Mouse (Mus musculus) midbrain, postnatal 0 days (tissue): Measurements from ENCODE around the gene Gm28043. TPM values are rescaled to one million over a fixed set of nuclear protein-coding genes. Genes with fewer than 3 reads are reported as not detected.
A peak's percentile ranks its signal among the peaks of the same experiment; 100 is the strongest.

Source experiments
- ATAC-seq: fragments of 200-750 bp; cut with Nextera tagmentation; 2 replicates; pipeline ENCODE4 v1.8.0; 2017; ENCODE audit warnings: moderate number of reproducible peaks, mild to moderate bottlenecking, moderate TSS enrichment, moderate library complexity; ENCODE audit not compliant: low FRiP score
- DNase-seq: peaks from one replicate; pipeline ENCODE4 v3.0.0-alpha.2; 2015; ENCODE audit warnings: low spot score
- H3K27ac ChIP-seq: fragments of 300-500 bp; sonication (generic); 2 replicates; pipeline ENCODE4 v1.5.1; 2014; ENCODE audit warnings: low read depth, mild to moderate bottlenecking, low read length, mixed read lengths
- H3K27me3 ChIP-seq: fragments of 300-500 bp; sonication (generic); 2 replicates; pipeline ENCODE4 v1.6.1; 2014; ENCODE audit warnings: low read length, control low read depth, mixed read lengths; ENCODE audit not compliant: insufficient read depth
- H3K36me3 ChIP-seq: fragments of 300-500 bp; sonication (generic); 2 replicates; pipeline ENCODE4 v1.6.1; 2014; ENCODE audit warnings: low read length, control low read depth, mixed read lengths; ENCODE audit not compliant: insufficient read depth
- H3K4me1 ChIP-seq: fragments of 300-500 bp; sonication (generic); 2 replicates; pipeline ENCODE4 v1.6.1; 2014; ENCODE audit warnings: mild to moderate bottlenecking, control low read depth, antibody characterized with exemption, low read length, mixed read lengths; ENCODE audit not compliant: insufficient read depth
- H3K4me2 ChIP-seq: fragments of 300-500 bp; sonication (generic); 2 replicates; pipeline ENCODE4 v1.6.1; 2014; ENCODE audit warnings: low read depth, mild to moderate bottlenecking, low read length, mixed read lengths; ENCODE audit not compliant: poor library complexity, severe bottlenecking
- H3K4me3 ChIP-seq: fragments of 300-500 bp; sonication (generic); 2 replicates; pipeline ENCODE4 v1.5.1; 2014; ENCODE audit warnings: low read depth, mild to moderate bottlenecking, low read length, moderate library complexity
- H3K9ac ChIP-seq: fragments of 300-500 bp; sonication (generic); replicated peaks from 2 replicates; pipeline ENCODE4 v1.6.1; 2014; ENCODE audit warnings: mild to moderate bottlenecking, low read length, moderate library complexity, mixed read lengths; ENCODE audit not compliant: poor library complexity, severe bottlenecking
- H3K9me3 ChIP-seq: fragments of 300-500 bp; sonication (generic); 2 replicates; pipeline ENCODE4 v1.6.1; 2016; ENCODE audit warnings: low read length, control low read depth
- CTCF ChIP-seq: IDR thresholded peaks from 2 replicates; pipeline ENCODE4 v1.5.1; 2016; ENCODE audit warnings: antibody characterized with exemption, mild to moderate bottlenecking
- WGBS: fragments of 180-500 bp; shearing (Covaris S2); extraction: QIAGEN DNeasy Blood & Tissue Kit; methylation state at CpG from one replicate; pipeline ENCODE4 v1.1.7; 2014; 5-methylcytosine and 5-hydroxymethylcytosine counted together
- polyA plus RNA-seq: library from polyadenylated mRNA; unstranded; fragments of >200 nt; fragmentation: Nextera tagmentation; extraction: Ambion mirVana; gene quantifications from 2 replicates; pipeline ENCODE4 v1.2.1, GENCODE M21; 2015
- total RNA-seq: library from RNA; depleted of rRNA; stranded (reverse); fragments of >200 nt; gene quantifications from 2 replicates; pipeline ENCODE4 v1.2.3, GENCODE M21; 2014

Gm28043 gene
- total and polyA plus RNA-seq, 2 experiments from 2014 or later: 1.7 to 3.8 TPM

- peaks cover 6% of the 10 kb centered on the region; the same call in 1 of the 2 replicates for H3K4me1 ChIP-seq
- no peaks in the 10 kb centered on the region for H3K36me3 ChIP-seq
- TF ChIP-seq CTCF: no peak
- no peaks in the 10 kb centered on the region for H3K9me3 ChIP-seq
- 84% methylated on average over 8 of the region's 8 CpGs for WGBS
- H3K9ac ChIP-seq: no peak overlapping the region
- no peak overlapping the region for H3K27ac ChIP-seq
- H3K4me3 ChIP-seq: no peak overlapping the region
- no peak for DNase-seq
- ATAC-seq: no peak
- H3K27me3 ChIP-seq: no peaks in the 10 kb centered on the region
- H3K4me2 ChIP-seq: no peak overlapping the region
Observed at GRCm38 (mm10) chr17:29718660-29719059, 104.0 kb downstream of the Gm28043 start.

GRCm38 (mm10) chr17:29719628-29720575 lies 105.2 kb downstream of the Gm28043 start:
- TF ChIP-seq CTCF: no peak
- ATAC-seq: no peak
- 69% methylated on average over 13 of the region's 13 CpGs for WGBS
- Histone ChIP-seq H3K9ac (no peak overlapping the region), H3K27ac (no peak overlapping the region), H3K4me1 (peaks cover 6% of the 10 kb centered on the region; the same call in 1 of the 2 replicates), H3K9me3 (no peaks in the 10 kb centered on the region), H3K4me2 (no peak overlapping the region), H3K4me3 (no peak overlapping the region), H3K27me3 (no peaks in the 10 kb centered on the region), H3K36me3 (no peaks in the 10 kb centered on the region)
- no peak for DNase-seq

- TF ChIP-seq CTCF: no peak
- H3K27me3 ChIP-seq: no peaks in the 10 kb centered on the region
- H3K27ac ChIP-seq: no peak overlapping the region
- no peak overlapping the region for H3K4me3 ChIP-seq
- no peaks in the 10 kb centered on the region for H3K36me3 ChIP-seq
- H3K9ac ChIP-seq: no peak overlapping the region
- H3K4me2 ChIP-seq: no peak overlapping the region
- DNase-seq (peak; percentile 74), ATAC-seq (no peak)
- WGBS: 76% methylated on average over 11 of the region's 11 CpGs
- peaks cover 6% of the 10 kb centered on the region; the same call in 1 of the 2 replicates for H3K4me1 ChIP-seq
- no peaks in the 10 kb centered on the region for H3K9me3 ChIP-seq
Observed at GRCm38 (mm10) chr17:29720755-29721365, 106.2 kb downstream of the Gm28043 start.

GRCm38 (mm10) chr17:29724610-29725009 lies 109.9 kb downstream of the Gm28043 start:
- peak; percentile 47; the same call in 1 of the 2 replicates for ATAC-seq
- H3K27ac ChIP-seq: no peak overlapping the region
- no peaks in the 10 kb centered on the region for H3K27me3 ChIP-seq
- DNase-seq: peak; percentile 92
- no peak overlapping the region for H3K4me2 ChIP-seq
- H3K9ac ChIP-seq: no peak overlapping the region
- H3K4me1 ChIP-seq: no peaks in the 10 kb centered on the region
- 52% methylated on average over 6 of the region's 6 CpGs for WGBS
- H3K4me3 ChIP-seq: no peak overlapping the region
- no peaks in the 10 kb centered on the region for H3K36me3 ChIP-seq
- no peak for TF ChIP-seq CTCF
- H3K9me3 ChIP-seq: no peaks in the 10 kb centered on the region

GRCm38 (mm10) chr17:29725027-29725620 lies 110.4 kb downstream of the Gm28043 start:
- WGBS: 58% methylated on average over 6 of the region's 6 CpGs
- Histone ChIP-seq H3K4me3 (no peak overlapping the region), H3K9me3 (no peaks in the 10 kb centered on the region), H3K27me3 (no peaks in the 10 kb centered on the region), H3K4me2 (no peak overlapping the region), H3K27ac (no peak overlapping the region), H3K4me1 (no peaks in the 10 kb centered on the region), H3K9ac (no peak overlapping the region), H3K36me3 (no peaks in the 10 kb centered on the region)
- peak; percentile 40 for DNase-seq
- no peak for TF ChIP-seq CTCF
- no peak for ATAC-seq

- DNase-seq (no peak), ATAC-seq (no peak)
- H3K9me3 ChIP-seq: no peaks in the 10 kb centered on the region
- peaks cover 14% of the 10 kb centered on the region for H3K4me1 ChIP-seq
- 64% methylated on average over 8 of the region's 8 CpGs for WGBS
- no peak for TF ChIP-seq CTCF
- H3K9ac ChIP-seq: no peak overlapping the region
- H3K4me2 ChIP-seq: no peak overlapping the region
- H3K27me3 ChIP-seq: no peaks in the 10 kb centered on the region
- no peak overlapping the region for H3K27ac ChIP-seq
- H3K4me3 ChIP-seq: no peak overlapping the region
- no peaks in the 10 kb centered on the region for H3K36me3 ChIP-seq
Observed at GRCm38 (mm10) chr17:29728082-29728481, 113.4 kb downstream of the Gm28043 start.
